Mouse (Mus musculus) midbrain, embryonic 11.5 days (tissue): Measurements from ENCODE around the gene B4galt2. TPM values are rescaled to one million over a fixed set of nuclear protein-coding genes. Genes with fewer than 3 reads are reported as not detected.

Experiments used
- ATAC-seq: fragments of 200-750 bp; cut with Nextera tagmentation; 2 replicates; pipeline ENCODE4 v1.8.0; 2017; ENCODE audit warnings: moderate TSS enrichment, moderate library complexity; ENCODE audit not compliant: low FRiP score
- DNase-seq: peaks from one replicate; pipeline ENCODE4 v3.0.0; 2015; ENCODE audit warnings: low spot score; ENCODE audit errors: missing footprints
- H3K27ac ChIP-seq: fragments of 300-500 bp; sonication (generic); 2 replicates; pipeline ENCODE4 v1.5.1; 2014; ENCODE audit warnings: low read depth, low read length
- H3K27me3 ChIP-seq: fragments of 300-500 bp; sonication (generic); 2 replicates; pipeline ENCODE4 v1.6.1; 2014; ENCODE audit warnings: mild to moderate bottlenecking, low read length, moderate library complexity, mixed read lengths; ENCODE audit not compliant: control insufficient read depth, insufficient read depth
- H3K36me3 ChIP-seq: fragments of 300-500 bp; sonication (generic); 2 replicates; pipeline ENCODE4 v1.6.1; 2014; ENCODE audit warnings: mild to moderate bottlenecking, low read length, moderate library complexity, mixed read lengths; ENCODE audit not compliant: control insufficient read depth, insufficient read depth
- H3K4me1 ChIP-seq: fragments of 300-500 bp; sonication (generic); 2 replicates; pipeline ENCODE4 v1.6.1; 2014; ENCODE audit warnings: low read length; ENCODE audit not compliant: control insufficient read depth, insufficient read depth
- H3K4me2 ChIP-seq: fragments of 300-500 bp; sonication (generic); 2 replicates; pipeline ENCODE4 v1.6.1; 2014; ENCODE audit warnings: mild to moderate bottlenecking, moderate library complexity
- H3K4me3 ChIP-seq: fragments of 300-500 bp; sonication (generic); 2 replicates; pipeline ENCODE4 v1.5.1; 2014; ENCODE audit warnings: low read depth, low read length
- H3K9ac ChIP-seq: fragments of 300-500 bp; sonication (generic); 2 replicates; pipeline ENCODE4 v1.6.1; 2014; ENCODE audit warnings: low read length
- H3K9me3 ChIP-seq: fragments of 300-500 bp; sonication (generic); 2 replicates; pipeline ENCODE4 v1.6.1; 2016; ENCODE audit warnings: low read length; ENCODE audit not compliant: control insufficient read depth
- WGBS: fragments of 180-500 bp; shearing (Covaris S2); extraction: QIAGEN DNeasy Blood & Tissue Kit; methylation state at CpG from one replicate; pipeline ENCODE4 v1.1.7; 2014; 5-methylcytosine and 5-hydroxymethylcytosine counted together
- polyA plus RNA-seq: library from polyadenylated mRNA; unstranded; fragments of >200 nt; fragmentation: Nextera tagmentation; extraction: Ambion mirVana; gene quantifications from 2 replicates; pipeline ENCODE4 v1.2.1, GENCODE M21; 2014

B4galt2 gene
- polyA plus RNA-seq, 1 experiment from 2014 or later, result 29.1 TPM

GRCm38 (mm10) chr4:117850871-117851270 lies 32.4 kb downstream of the B4galt2 start:
- Histone ChIP-seq H3K27me3 (no peaks in the 10 kb centered on the region), H3K9me3 (no peaks in the 10 kb centered on the region), H3K4me2 (no peak overlapping the region), H3K9ac (no peak overlapping the region), H3K4me1 (peaks cover 13% of the 10 kb centered on the region), H3K36me3 (no peaks in the 10 kb centered on the region), H3K27ac (no peak overlapping the region), H3K4me3 (no peak overlapping the region)
- WGBS, result 79% methylated on average over 7 of the region's 7 CpGs
- ATAC-seq (no peak), DNase-seq (no peak)

GRCm38 (mm10) chr4:117850176-117850575 lies 33.1 kb downstream of the B4galt2 start:
- Histone ChIP-seq H3K36me3 (no peaks in the 10 kb centered on the region), H3K4me1 (peaks cover 13% of the 10 kb centered on the region), H3K9ac (no peak overlapping the region), H3K4me2 (no peak overlapping the region), H3K4me3 (no peak overlapping the region), H3K27me3 (no peaks in the 10 kb centered on the region), H3K9me3 (no peaks in the 10 kb centered on the region), H3K27ac (no peak overlapping the region)
- no peak for DNase-seq
- ATAC-seq, result no peak
- 79% methylated on average over 7 of the region's 7 CpGs for WGBS

GRCm38 (mm10) chr4:117849506-117849905 lies 33.8 kb downstream of the B4galt2 start:
- Histone ChIP-seq H3K27ac (no peak overlapping the region), H3K27me3 (no peaks in the 10 kb centered on the region), H3K4me2 (no peak overlapping the region), H3K4me3 (no peak overlapping the region), H3K9me3 (no peaks in the 10 kb centered on the region), H3K4me1 (peaks cover 13% of the 10 kb centered on the region), H3K36me3 (no peaks in the 10 kb centered on the region), H3K9ac (0 out of 2 replicates have a peak overlapping the region, but pooled peaks have one; percentile 34)
- ATAC-seq (peak; percentile 66), DNase-seq (no peak)
- WGBS, result 23% methylated on average over 5 of the region's 5 CpGs

- 55% methylated on average over 17 of the region's 17 CpGs for WGBS
- Histone ChIP-seq H3K4me1 (peaks cover 13% of the 10 kb centered on the region), H3K9me3 (no peaks in the 10 kb centered on the region), H3K9ac (0 out of 2 replicates have a peak overlapping the region, but pooled peaks have one; percentile 34), H3K27me3 (no peaks in the 10 kb centered on the region), H3K4me2 (no peak overlapping the region), H3K4me3 (no peak overlapping the region), H3K27ac (no peak overlapping the region), H3K36me3 (no peaks in the 10 kb centered on the region)
- ATAC-seq (no peak; the same call in 1 of the 2 replicates), DNase-seq (no peak)
These were observed 34.2 kb downstream of the B4galt2 start for GRCm38 (mm10) chr4:117849063-117849462.

- Histone ChIP-seq H3K36me3 (no peaks in the 10 kb centered on the region), H3K27ac (no peak overlapping the region), H3K4me3 (no peak overlapping the region), H3K9ac (no peak overlapping the region), H3K9me3 (no peaks in the 10 kb centered on the region), H3K27me3 (no peaks in the 10 kb centered on the region), H3K4me1 (peaks cover 13% of the 10 kb centered on the region), H3K4me2 (no peak overlapping the region)
- DNase-seq (no peak), ATAC-seq (no peak)
- 60% methylated on average over 2 of the region's 2 CpGs for WGBS
These were observed 36.3 kb downstream of the B4galt2 start for GRCm38 (mm10) chr4:117847011-117847410.

- Histone ChIP-seq H3K9ac (no peak overlapping the region), H3K27ac (no peak overlapping the region)
- WGBS, result 95% methylated on average over 4 of the region's 4 CpGs
These were observed 37.0 kb downstream of the B4galt2 start for GRCm38 (mm10) chr4:117846261-117846660.

GRCm38 (mm10) chr4:117845316-117845715 lies 38.0 kb downstream of the B4galt2 start:
- no peaks in the 10 kb centered on the region for H3K9me3 ChIP-seq
- no peak overlapping the region for H3K4me3 ChIP-seq
- H3K27me3 ChIP-seq, result no peaks in the 10 kb centered on the region
- H3K36me3 ChIP-seq, result no peaks in the 10 kb centered on the region
- H3K27ac ChIP-seq, result no peak overlapping the region
- 83% methylated on average over 11 of the region's 11 CpGs for WGBS
- H3K4me2 ChIP-seq, result no peak overlapping the region
- H3K4me1 ChIP-seq, result peaks cover 13% of the 10 kb centered on the region
- ATAC-seq (no peak), DNase-seq (peak; percentile 2)
- H3K9ac ChIP-seq, result no peak overlapping the region

More at GRCm38 (mm10) chr4:117846261-117846660, 37.0 kb downstream of the B4galt2 start:
- no peaks in the 10 kb centered on the region for H3K9me3 ChIP-seq
- no peak overlapping the region for H3K4me2 ChIP-seq
- H3K36me3 ChIP-seq, result no peaks in the 10 kb centered on the region
- no peaks in the 10 kb centered on the region for H3K27me3 ChIP-seq
- no peak for ATAC-seq
- peaks cover 13% of the 10 kb centered on the region for H3K4me1 ChIP-seq
- DNase-seq, result peak; percentile 33
- no peak overlapping the region for H3K4me3 ChIP-seq

GRCm38 (mm10) chr4:117844467-117844866 lies 38.8 kb downstream of the B4galt2 start:
- DNase-seq, result peak; percentile 64
- H3K4me2 ChIP-seq, result no peak overlapping the region
- ATAC-seq, result no peak
- H3K27ac ChIP-seq, result no peak overlapping the region
- H3K36me3 ChIP-seq, result no peaks in the 10 kb centered on the region
- no peak overlapping the region for H3K4me3 ChIP-seq
- no peaks in the 10 kb centered on the region for H3K9me3 ChIP-seq
- no peaks in the 10 kb centered on the region for H3K27me3 ChIP-seq
- H3K9ac ChIP-seq, result no peak overlapping the region
- WGBS, result 88% methylated on average over 5 of the region's 5 CpGs
- peaks cover 6% of the 10 kb centered on the region for H3K4me1 ChIP-seq

GRCm38 (mm10) chr4:117843101-117843500 lies 40.2 kb downstream of the B4galt2 start:
- 94% methylated on average over 5 of the region's 5 CpGs for WGBS
- Histone ChIP-seq H3K27me3 (no peaks in the 10 kb centered on the region), H3K36me3 (no peaks in the 10 kb centered on the region), H3K4me3 (no peak overlapping the region), H3K4me2 (no peak overlapping the region), H3K9me3 (no peaks in the 10 kb centered on the region), H3K4me1 (no peaks in the 10 kb centered on the region), H3K27ac (no peak overlapping the region), H3K9ac (no peak overlapping the region)
- no peak for DNase-seq
- no peak for ATAC-seq
